In the genomic region with DNA sequence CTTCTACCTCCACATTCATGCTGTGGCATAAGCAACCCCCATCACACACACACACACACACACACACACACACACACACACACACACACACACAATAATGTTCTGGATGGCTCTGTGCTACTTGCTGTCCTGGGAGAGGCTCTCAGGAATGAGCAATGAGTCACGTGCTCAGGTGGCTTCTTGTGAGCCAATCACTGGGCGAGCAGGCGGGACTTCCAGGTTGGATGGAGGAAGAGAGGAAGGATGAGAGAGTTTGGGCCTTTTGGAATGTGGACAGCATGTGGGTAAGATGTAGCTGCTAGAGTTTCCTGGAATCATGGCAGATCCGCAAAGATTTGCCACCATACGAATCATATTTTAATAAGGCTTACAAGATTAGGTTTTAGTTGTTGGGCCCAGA, we compare ENCODE assay signal across 25 mouse cellular contexts. TPM values are rescaled to one million over a fixed set of nuclear protein-coding genes. Genes with fewer than 3 reads are reported as not detected.
"Had no signal": no experiment of that assay in that cellular context is flagged by ENCODE, and none has a peak within 500 bp of the region (broad histone marks: within the 10 kb centered on the region; RNA-seq: fewer than 3 reads in every experiment).

No protein-coding gene starts in this region.

- H3K27ac ChIP-seq: kidney, postnatal 0 days; layer of hippocampus, adult 2 months; limb, embryonic 10.5 days; limb, embryonic 13.5 days; liver, embryonic 12.5 days; liver, embryonic 15.5 days; lung, embryonic 15.5 days; midbrain, embryonic 12.5 days; midbrain, embryonic 15.5 days; neural tube, embryonic 12.5 days; neural tube, embryonic 15.5 days; stomach, postnatal 0 days had no signal

- H3K27me3 ChIP-seq: limb, embryonic 13.5 days; liver, embryonic 12.5 days; liver, embryonic 15.5 days; lung, embryonic 15.5 days; midbrain, embryonic 12.5 days; midbrain, embryonic 15.5 days; neural tube, embryonic 12.5 days; neural tube, embryonic 15.5 days had no signal

- H3K4me3 ChIP-seq: layer of hippocampus, adult 2 months; limb, embryonic 10.5 days; limb, embryonic 13.5 days; liver, embryonic 12.5 days; liver, embryonic 15.5 days; lung, embryonic 15.5 days; midbrain, embryonic 12.5 days; midbrain, embryonic 15.5 days; neural tube, embryonic 12.5 days; neural tube, embryonic 15.5 days had no signal

- H3K36me3 ChIP-seq: limb, embryonic 10.5 days; limb, embryonic 13.5 days; liver, embryonic 12.5 days; liver, embryonic 15.5 days; lung, embryonic 15.5 days; midbrain, embryonic 12.5 days; midbrain, embryonic 15.5 days; neural tube, embryonic 12.5 days; neural tube, embryonic 15.5 days had no signal

- H3K9me3 ChIP-seq: limb, embryonic 10.5 days; limb, embryonic 13.5 days; liver, embryonic 12.5 days; liver, embryonic 15.5 days; lung, embryonic 15.5 days; midbrain, embryonic 12.5 days; midbrain, embryonic 15.5 days; neural tube, embryonic 12.5 days; neural tube, embryonic 15.5 days had no signal

- DNase-seq: kidney, postnatal 25 days; layer of hippocampus, postnatal 36 days; liver; lung, adult 18-20 months; lung, postnatal 10 days; lung, postnatal 36 days; right cerebral cortex, adult 18-20 months; right cerebral cortex, postnatal 14 days; right cerebral cortex, postnatal 4 days; thymus, adult 2 months; thymus, postnatal 14 days; thymus, postnatal 4 days had no signal

- H3K4me1 ChIP-seq: lung, embryonic 15.5 days; midbrain, embryonic 12.5 days; midbrain, embryonic 15.5 days; neural tube, embryonic 12.5 days; neural tube, embryonic 15.5 days had no signal

RNA-seq across cellular contexts. Expression of gene Ccdc162, which starts 40.8 kb away (rescaled TPM):
- total RNA-seq: megakaryocyte-erythroid progenitor cell, adult 5-6 weeks had no signal
- polyA plus RNA-seq: liver, embryonic 15.5 days had no signal
